Mouse (Mus musculus): ENCODE measurements around the gene Tradd.

GRCm38 (mm10) chr8:105269075-105269458, 4.7 kb upstream of the Tradd start:
- TF ChIP-seq CTCF (IDR thresholded peaks at IDR 0.05; ENCODE audit: extremely low read depth, insufficient read depth, low read length) (no peak), POLR2A (IDR thresholded peaks at IDR 0.05; ENCODE audit: extremely low read depth, insufficient read depth, low read length) (no peak)
